Mouse (Mus musculus) left cerebral cortex, postnatal 10 days (tissue): ENCODE measurements around the gene Usp7. TPM values are rescaled to one million over a fixed set of nuclear protein-coding genes. Genes with fewer than 3 reads are reported as not detected.
"Not testable (repeated sequence)": the region's sequence is repeated elsewhere in the genome, so short reads cannot be mapped to it uniquely, and the experiment has no call there.

Experiments used
- DNase-seq, 2 experiments: peaks; one replicate each; pipeline ENCODE4 v3.0.0; 2021 to 2022; ENCODE audit warnings: low spot score in 2 of 2, mixed read lengths in 1 of 2; ENCODE audit errors: extremely low spot score in 1 of 2
- intact Hi-C: fragments of 180-260 bp; cut with DNase I; formaldehyde crosslinking; loops from one replicate; pipeline ENCODE4 v1.15.1; 2025
- total RNA-seq, 2 experiments: library from RNA; stranded (reverse); gene quantifications; 2 replicates each; pipeline ENCODE4 v1.2.3; 2021

The Usp7 gene
- total RNA-seq, 2 experiments from 2014 or later, result 163 to 164 TPM

DNA sequence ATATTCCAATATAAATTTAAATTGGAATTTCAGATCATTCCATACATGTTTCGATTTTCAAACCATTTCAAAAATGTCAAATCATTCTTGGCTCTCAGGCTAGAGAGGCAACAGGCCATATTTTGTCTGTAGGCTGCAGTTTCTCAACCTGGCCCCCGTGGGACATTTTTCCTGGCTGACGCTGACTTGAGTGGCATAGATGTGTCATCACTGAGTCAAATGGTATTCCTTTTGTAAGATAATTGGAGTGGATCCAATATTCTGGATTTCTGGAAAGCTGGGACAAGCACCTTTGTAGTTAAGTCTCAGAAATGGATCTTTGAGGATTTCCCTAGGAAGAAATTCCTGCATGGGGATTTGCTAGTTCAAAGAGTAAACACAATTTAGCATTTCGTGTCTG lies 1.2 kb downstream of the Usp7 start:
- intact Hi-C loops, result no loop called here
- DNase-seq, result no peak

GRCm38 (mm10) chr16:8784753-8785152 lies 7.4 kb downstream of the Usp7 start:
- intact Hi-C loops, result no loop called here
- DNase-seq, result peak in 1 of 2 experiments; percentile 90

GRCm38 (mm10) chr16:8783198-8783913 lies 8.8 kb downstream of the Usp7 start:
- DNase-seq, result no peak
- intact Hi-C loops, result no loop called here

DNA sequence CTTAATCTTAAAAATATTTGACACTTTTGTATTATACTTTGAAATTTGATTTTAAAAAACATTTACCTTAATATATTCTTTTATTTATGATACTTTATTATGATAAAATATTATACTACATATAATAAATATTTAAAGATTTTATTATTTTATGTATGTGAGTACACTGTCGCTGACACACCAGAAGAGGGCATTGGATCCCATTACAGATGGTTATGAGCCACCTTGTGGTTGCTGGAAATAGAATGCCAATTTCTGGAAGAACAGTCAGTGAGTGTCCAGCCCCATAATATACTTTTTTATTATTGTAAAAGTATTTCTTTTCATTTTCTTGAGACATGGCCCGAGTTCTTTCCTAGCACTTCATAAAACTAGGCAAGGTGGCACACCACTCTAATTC lies 10.4 kb downstream of the Usp7 start:
- DNase-seq, result no peak
- intact Hi-C loops, result no loop called here

DNA sequence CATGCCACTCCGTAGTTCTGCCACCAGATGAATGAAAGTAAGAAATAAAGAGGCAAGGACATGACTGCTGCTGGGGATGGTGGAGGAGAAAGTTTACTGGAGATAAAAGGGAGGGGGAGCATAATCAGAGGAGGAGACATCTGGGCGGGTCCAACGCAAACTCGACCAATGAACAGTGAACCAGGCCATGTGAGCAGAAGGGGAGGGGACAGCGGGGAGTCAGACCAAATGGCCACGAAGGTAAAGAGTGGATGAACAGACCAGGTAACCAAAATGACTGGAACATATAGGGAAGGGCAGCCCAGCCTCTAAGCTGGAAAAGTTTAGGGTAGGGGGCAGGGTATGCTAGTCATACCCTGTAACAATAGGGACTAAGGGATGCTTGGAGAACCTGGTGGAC lies 10.9 kb downstream of the Usp7 start:
- intact Hi-C loops, result no loop called here
- DNase-seq, result no peak

DNA sequence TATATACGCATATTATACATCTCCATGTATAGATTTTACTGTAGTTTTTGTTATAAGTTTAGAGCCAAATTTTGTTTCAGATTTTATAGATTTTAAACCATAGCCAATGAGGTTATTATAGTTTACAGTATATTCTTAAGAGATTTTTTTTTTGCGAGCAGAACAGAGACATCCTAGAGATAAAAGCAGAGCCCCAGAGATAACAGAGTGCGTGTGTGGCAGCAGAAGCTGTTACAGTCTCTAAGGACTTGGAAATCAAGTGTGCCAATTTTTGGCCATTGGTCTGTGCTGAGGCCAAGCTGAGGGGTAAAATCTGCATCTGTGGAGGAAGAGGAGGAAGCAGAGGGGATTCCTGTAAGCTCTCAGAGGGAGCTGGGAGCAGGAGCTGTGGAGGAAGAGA lies 11.9 kb downstream of the Usp7 start:
- intact Hi-C loops, result no loop called here
- DNase-seq, result no peak

DNA sequence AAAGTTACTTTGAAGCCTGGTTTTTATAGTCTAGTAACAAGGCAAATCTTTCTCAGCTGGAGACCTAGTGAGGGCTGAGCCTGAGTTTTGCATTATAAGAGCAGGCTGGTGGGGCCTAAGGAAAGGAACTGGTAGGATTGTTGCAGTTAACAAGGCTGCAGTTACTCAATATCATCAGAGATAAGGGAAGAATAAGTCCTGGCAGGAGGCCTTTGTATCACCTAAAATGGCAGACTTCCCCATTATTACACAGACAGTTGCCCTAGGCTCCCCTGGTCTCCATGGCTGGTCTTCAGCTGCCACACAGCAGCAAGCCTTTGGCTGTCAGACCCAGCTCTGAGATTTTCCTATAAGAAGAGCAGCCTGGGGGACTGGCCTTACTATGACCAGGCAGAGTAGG lies 13.4 kb downstream of the Usp7 start:
- no peak for DNase-seq

DNA sequence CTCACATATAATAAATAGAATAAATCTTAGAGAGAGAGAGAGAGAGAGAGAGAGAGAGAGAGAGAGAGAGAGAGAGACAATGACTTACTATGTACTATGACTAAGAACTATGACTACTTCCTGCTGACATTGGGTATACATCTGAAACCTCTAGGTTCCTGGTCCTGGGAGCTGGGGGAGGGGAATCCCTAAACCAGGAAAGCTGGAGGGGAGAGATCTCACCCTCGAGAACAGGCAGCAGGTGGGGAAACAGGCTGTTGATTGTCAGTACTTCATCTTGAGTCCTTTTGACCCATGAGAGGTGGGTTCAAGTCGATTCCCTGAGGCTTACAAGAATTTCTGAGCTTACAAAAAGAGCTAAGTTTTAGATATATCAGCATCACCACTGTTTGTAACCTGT lies 14.9 kb downstream of the Usp7 start:
- DNase-seq, result no peak
- intact Hi-C loops, result no loop called here

More for the DNA sequence above, 13.4 kb downstream of the Usp7 start:
- intact Hi-C loops, result no loop called here

DNA sequence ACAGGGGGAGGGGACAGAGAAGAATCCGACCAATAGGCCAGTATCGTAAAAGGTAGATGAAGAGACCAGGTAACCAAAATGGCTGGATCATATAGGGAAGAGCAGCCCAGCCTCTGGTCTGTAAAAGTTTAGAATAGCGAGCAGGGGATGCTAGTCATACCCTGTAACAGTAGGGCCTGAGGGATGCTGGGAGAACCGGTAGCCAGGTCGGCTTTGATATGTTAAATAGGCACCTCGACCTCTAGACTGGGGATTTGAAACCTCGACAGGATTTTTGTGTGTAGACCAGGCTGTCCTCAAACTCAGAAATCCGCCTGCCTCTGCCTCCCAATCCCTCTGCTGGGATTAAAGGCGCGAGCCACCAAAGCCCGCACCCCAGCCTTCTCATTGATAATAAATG lies 15.5 kb downstream of the Usp7 start:
- no peak for DNase-seq
- intact Hi-C loops, result no loop called here

GRCm38 (mm10) chr16:8771086-8771485 lies 21.0 kb downstream of the Usp7 start:
- no peak for DNase-seq
- intact Hi-C loops, result no loop called here

DNA sequence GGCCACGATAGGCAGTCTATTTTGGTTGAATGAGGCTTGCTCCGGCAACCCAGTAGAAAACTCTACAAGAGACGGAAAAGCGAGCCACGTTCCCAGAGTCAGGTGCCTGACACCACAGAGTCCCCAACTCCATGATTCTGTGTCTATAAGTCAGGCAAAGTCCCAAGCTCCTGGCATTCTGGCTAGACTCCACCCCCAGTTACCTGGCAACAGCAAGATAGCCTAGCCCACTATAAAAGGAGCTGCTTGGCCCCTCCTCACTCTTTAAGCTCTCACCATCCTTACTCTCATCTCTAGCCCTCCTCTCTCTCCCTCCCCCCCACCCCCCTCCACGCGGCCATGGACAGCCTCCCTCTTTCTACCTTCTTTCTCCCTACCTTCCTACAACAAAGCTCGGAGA lies 21.8 kb downstream of the Usp7 start:
- DNase-seq, intact Hi-C loops: not testable (repeated sequence)

GRCm38 (mm10) chr16:8769466-8769865 lies 22.6 kb downstream of the Usp7 start:
- intact Hi-C loops, result loop anchor here (5.0 kb wide), 1 partner anchor 82 kb away; no protein-coding TSS in a partner anchor
- DNase-seq, result no peak

DNA sequence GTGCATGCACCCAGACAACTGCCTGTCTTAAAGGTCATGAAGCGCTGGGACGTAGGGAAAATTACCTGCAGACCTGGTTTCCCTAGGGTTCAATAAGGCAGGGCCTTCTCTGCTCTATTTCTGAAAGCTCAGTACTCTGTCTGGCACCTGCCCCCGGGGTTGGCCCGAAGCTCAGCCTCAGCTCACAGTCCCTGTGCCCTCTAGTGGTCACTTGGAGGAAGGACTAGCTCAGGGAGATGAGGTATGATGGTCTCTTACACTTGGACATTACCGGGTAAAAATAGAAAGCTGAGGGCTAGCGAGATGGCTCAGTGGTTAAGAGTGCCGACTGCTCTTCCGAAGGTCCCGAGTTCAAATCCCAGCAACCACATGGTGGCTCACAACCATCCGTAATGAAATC lies 23.0 kb downstream of the Usp7 start:
- DNase-seq, result peak in 1 of 2 experiments; percentile 76
- intact Hi-C loops, result loop anchor here (5.0 kb wide), 1 partner anchor 82 kb away; no protein-coding TSS in a partner anchor

DNA sequence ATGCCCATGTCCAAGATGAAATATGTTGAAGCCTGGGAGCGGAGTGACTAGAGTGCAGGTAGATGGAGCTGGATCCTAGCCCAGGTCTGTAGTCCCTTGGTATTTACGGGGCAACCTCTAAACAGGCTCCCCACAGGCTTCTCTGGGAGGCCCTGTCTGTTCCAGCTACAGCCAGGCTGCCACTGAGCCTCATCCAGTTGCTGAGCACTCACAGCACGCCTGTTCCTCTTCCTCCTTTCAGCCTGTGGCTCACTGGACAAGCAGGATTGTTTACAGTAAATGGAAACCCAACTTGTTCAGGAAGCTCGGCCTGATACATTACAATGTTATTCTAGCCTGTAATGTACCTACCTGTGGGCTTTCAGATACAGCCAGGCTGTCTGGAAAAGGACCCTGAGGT lies 23.5 kb downstream of the Usp7 start:
- no peak for DNase-seq
- intact Hi-C loops, result loop anchor here (5.0 kb wide), 1 partner anchor 81 kb away; no protein-coding TSS in a partner anchor

DNA sequence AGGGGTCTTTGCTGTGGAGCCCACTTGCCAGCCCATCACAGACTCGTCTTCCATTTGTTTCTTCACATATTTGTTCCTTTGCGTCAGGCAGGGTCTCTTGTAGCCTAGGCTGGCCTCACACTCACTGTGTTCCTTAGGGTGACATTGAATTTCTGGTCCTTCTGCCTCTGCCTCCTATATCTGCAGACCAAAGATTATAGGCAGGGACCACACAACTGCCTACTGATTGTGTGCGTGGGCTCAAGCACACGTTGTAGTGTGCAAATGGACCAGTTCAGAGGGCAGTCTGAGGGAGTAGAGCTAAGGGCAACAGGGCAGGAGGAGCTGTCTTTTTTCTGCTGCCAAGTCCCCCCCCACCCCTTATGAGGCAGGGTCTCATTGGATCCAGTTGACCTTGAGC lies 24.0 kb downstream of the Usp7 start:
- intact Hi-C loops, result loop anchor here (5.0 kb wide), 1 partner anchor 81 kb away; no protein-coding TSS in a partner anchor
- no peak for DNase-seq

- no peak for DNase-seq
- intact Hi-C loops, result loop anchor here (5.0 kb wide), 1 partner anchor 80 kb away; no protein-coding TSS in a partner anchor
Measured at GRCm38 (mm10) chr16:8767133-8768052, 24.7 kb downstream of the Usp7 start.

GRCm38 (mm10) chr16:8766196-8766595 lies 25.9 kb downstream of the Usp7 start:
- DNase-seq, result no peak

DNA sequence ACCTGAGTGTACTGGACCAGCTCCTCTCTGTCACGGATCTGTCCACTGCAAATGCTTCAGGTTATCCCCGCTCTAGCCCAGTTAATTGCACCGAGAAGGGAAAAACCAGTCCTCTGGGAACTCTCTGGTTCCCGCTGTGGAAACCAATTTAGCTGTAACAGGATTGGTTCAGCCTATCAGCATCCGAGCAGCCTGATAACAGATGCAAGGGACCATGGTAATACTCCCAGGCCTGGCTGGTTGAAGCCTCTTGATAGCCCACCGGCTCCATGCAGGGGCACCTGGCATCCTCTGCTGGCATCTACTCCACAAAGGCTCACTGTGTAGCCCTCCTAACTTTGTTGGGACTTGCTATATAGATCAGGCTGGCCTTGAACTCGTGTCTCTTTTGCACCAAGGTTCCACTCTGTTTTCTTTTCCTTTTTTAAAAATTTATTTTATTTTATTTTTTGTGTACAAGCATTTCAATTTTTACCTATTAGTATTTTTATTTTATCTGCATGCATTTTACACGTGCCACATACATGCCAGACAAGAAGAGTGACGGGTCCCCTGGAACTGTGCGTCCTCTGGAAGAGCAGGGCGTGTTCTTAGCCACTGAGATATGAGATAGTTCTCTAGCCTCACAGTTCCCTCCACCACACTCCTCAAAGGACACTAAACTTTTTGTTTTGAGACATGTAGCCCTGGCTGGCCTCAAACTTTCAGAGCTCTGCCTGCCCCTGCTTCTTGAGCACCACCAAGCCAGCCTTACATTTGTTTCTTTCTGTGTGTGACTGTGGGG lies 27.8 kb downstream of the Usp7 start:
- intact Hi-C loops, result no loop called here
- DNase-seq, result no peak

More at GRCm38 (mm10) chr16:8766196-8766595, 25.9 kb downstream of the Usp7 start:
- intact Hi-C loops, result loop anchor here (5.0 kb wide), 1 partner anchor 79 kb away; no protein-coding TSS in a partner anchor

DNA sequence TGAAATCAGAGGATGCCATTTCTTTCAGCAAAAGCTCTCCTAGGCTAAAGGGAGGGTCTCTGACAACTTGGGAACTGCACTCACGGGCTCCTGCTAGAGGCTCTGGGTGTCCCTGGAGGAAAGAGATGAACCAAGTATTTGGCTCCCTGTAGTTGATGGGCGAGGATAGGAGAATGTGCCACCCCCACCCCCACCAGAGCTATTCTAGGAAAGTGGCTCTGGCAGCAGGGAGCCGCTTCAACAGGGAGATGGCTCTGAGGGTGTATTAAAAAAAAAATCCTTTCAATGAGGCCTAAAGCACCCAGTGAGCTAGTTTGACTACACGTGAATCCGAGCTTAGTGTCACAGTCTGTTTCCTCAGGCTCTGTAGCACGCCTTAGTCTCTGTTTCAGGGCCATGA lies 29.1 kb downstream of the Usp7 start:
- DNase-seq, result no peak
- intact Hi-C loops, result no loop called here
